Mouse (Mus musculus): ENCODE measurements around the gene Rnf207. TPM values are rescaled to one million over a fixed set of nuclear protein-coding genes. Genes with fewer than 3 reads are reported as not detected.
A peak's percentile ranks its signal among the peaks of the same experiment; 100 is the strongest.

Rnf207 gene
- 27.4 and 27.5 TPM in 2 replicates for polyA plus RNA-seq (2014; fragmentation: Nextera tagmentation; extraction: Ambion mirVana)

- H3K27me3 ChIP-seq (ENCODE audit: control insufficient read depth, insufficient read depth, low read length) = peaks cover 39% of the 10 kb centered on the region
- H3K9me3 ChIP-seq (replicated peaks; ENCODE audit: control insufficient read depth, low read length) = no peaks in the 10 kb centered on the region
- no peaks in the 10 kb centered on the region for H3K36me3 ChIP-seq (ENCODE audit: control insufficient read depth, insufficient read depth, low read length)
- peak within 1 kb of the TSS; percentile 70 for H3K9ac ChIP-seq (ENCODE audit: low read depth, low read length)
- WGBS (ENCODE audit: insufficient replicate concordance) = 3% methylated on average over 26 of the region's 26 CpGs
- H3K4me2 ChIP-seq = peak within 1 kb of the TSS; percentile 77
- no peak for ATAC-seq (replicated peaks; ENCODE audit: insufficient number of reproducible peaks, low FRiP score, low TSS enrichment)
- H3K4me1 ChIP-seq (ENCODE audit: control insufficient read depth, insufficient read depth, low read length) = peaks cover 27% of the 10 kb centered on the region
- H3K4me3 ChIP-seq (ENCODE audit: low read depth, low read length) = peak within 1 kb of the TSS; percentile 46
- peak within 1 kb of the TSS; percentile 93 for H3K27ac ChIP-seq (ENCODE audit: low read depth, low read length)
Observed at GRCm38 (mm10) chr4:152318517-152319234, at the start of gene Rnf207. Gene Rnf207 (minus strand): TSS chr4:152318993.

DNA sequence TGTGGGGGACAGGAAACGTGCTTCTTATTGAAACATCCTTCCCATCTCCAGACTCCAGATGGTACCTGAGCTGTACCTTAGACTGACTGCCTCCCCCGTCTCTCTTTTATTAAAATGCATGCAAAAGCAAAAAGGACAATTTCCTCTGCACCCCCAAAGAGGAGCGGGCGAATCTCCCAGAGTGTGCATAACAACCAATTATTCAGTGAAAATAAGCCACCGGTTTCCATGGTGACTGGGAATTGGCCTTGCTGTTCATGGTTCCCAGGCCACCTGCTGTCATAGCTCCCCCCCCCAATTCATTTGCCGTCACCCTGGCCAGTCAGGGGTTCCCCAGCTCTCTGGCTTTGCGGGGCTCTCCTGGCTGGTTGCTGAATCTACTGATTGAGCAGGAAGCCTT is 46.4 kb upstream of the Rnf207 start:
- no peaks in the 10 kb centered on the region for H3K9me3 ChIP-seq (replicated peaks; ENCODE audit: control insufficient read depth, low read length)
- no peaks in the 10 kb centered on the region for H3K36me3 ChIP-seq (ENCODE audit: control insufficient read depth, insufficient read depth, low read length)
- H3K27ac ChIP-seq (ENCODE audit: low read depth, low read length) = no peak overlapping the region
- no peak overlapping the region for H3K4me3 ChIP-seq (ENCODE audit: low read depth, low read length)
- no peak overlapping the region for H3K4me2 ChIP-seq
- no peak for ATAC-seq (replicated peaks; ENCODE audit: insufficient number of reproducible peaks, low FRiP score, low TSS enrichment)
- 61% methylated on average over 7 of the region's 7 CpGs for WGBS (ENCODE audit: insufficient replicate concordance)
- H3K4me1 ChIP-seq (ENCODE audit: control insufficient read depth, insufficient read depth, low read length) = no peaks in the 10 kb centered on the region
- no peak overlapping the region for H3K9ac ChIP-seq (ENCODE audit: low read depth, low read length)
- peaks cover 22% of the 10 kb centered on the region for H3K27me3 ChIP-seq (ENCODE audit: control insufficient read depth, insufficient read depth, low read length)

- H3K27ac ChIP-seq (ENCODE audit: low read depth, low read length) = no peak overlapping the region
- H3K4me1 ChIP-seq (ENCODE audit: control insufficient read depth, insufficient read depth, low read length) = no peaks in the 10 kb centered on the region
- H3K36me3 ChIP-seq (ENCODE audit: control insufficient read depth, insufficient read depth, low read length) = no peaks in the 10 kb centered on the region
- no peak for ATAC-seq (replicated peaks; ENCODE audit: insufficient number of reproducible peaks, low FRiP score, low TSS enrichment)
- WGBS (ENCODE audit: insufficient replicate concordance) = 50% methylated on average over 9 of the region's 9 CpGs
- H3K9ac ChIP-seq (ENCODE audit: low read depth, low read length) = no peak overlapping the region
- H3K9me3 ChIP-seq (replicated peaks; ENCODE audit: control insufficient read depth, low read length) = no peaks in the 10 kb centered on the region
- no peak overlapping the region for H3K4me2 ChIP-seq
- no peak overlapping the region for H3K4me3 ChIP-seq (ENCODE audit: low read depth, low read length)
- H3K27me3 ChIP-seq (ENCODE audit: control insufficient read depth, insufficient read depth, low read length) = peaks cover 36% of the 10 kb centered on the region
Observed at GRCm38 (mm10) chr4:152362180-152362579, 43.4 kb upstream of the Rnf207 start.

DNA sequence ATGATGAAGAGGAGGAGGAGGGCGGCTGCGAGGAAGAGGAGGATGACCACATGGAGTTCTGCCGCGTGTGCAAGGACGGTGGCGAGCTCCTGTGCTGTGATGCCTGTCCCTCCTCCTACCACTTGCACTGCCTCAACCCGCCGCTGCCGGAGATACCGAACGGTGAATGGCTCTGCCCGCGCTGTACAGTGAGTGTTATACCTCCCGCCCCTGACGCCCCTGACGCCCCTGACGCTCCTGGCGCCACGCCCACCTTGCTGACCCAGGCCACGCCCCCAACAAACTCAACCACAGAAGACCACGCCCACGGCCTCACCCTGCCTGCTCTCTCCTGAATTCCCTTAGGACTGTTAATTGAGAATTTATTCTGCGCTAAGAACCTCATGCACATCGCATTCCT is 42.1 kb upstream of the Rnf207 start:
- peak overlapping the region; percentile 53 for H3K4me2 ChIP-seq
- peak overlapping the region; percentile 15; the same call in 1 of the 2 replicates for H3K4me3 ChIP-seq (ENCODE audit: low read depth, low read length)
- ATAC-seq (replicated peaks; ENCODE audit: insufficient number of reproducible peaks, low FRiP score, low TSS enrichment) = no peak; the same call in 1 of the 2 replicates
- no peaks in the 10 kb centered on the region for H3K36me3 ChIP-seq (ENCODE audit: control insufficient read depth, insufficient read depth, low read length)
- no peaks in the 10 kb centered on the region for H3K4me1 ChIP-seq (ENCODE audit: control insufficient read depth, insufficient read depth, low read length)
- no peak overlapping the region for H3K9ac ChIP-seq (ENCODE audit: low read depth, low read length)
- WGBS (ENCODE audit: insufficient replicate concordance) = 2% methylated on average over 23 of the region's 24 CpGs
- H3K27ac ChIP-seq (ENCODE audit: low read depth, low read length) = no peak overlapping the region
- no peaks in the 10 kb centered on the region for H3K9me3 ChIP-seq (replicated peaks; ENCODE audit: control insufficient read depth, low read length)
- peaks cover 38% of the 10 kb centered on the region for H3K27me3 ChIP-seq (ENCODE audit: control insufficient read depth, insufficient read depth, low read length)

DNA sequence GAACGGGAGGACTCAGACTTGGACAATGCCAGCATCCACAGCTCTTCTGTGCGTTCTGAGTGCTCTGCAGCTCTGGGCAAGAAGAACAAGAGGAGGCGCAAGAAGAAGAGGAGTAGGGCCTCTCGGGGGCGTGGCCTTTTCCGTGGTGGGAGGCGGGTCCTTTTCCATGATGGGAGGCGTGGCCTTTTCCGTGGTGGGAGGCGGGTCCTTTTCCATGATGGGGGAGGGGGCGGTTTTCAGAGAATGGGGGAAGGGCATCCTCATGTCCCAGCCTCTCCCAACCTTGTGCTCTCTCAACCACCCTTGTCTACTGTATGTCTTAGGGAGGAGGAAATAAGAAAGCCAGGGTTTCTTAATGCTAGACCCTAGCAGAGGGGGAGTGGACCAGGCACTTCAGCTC is 40.9 kb upstream of the Rnf207 start:
- no peak overlapping the region for H3K27ac ChIP-seq (ENCODE audit: low read depth, low read length)
- no peak overlapping the region for H3K4me3 ChIP-seq (ENCODE audit: low read depth, low read length)
- no peak overlapping the region for H3K4me2 ChIP-seq
- H3K27me3 ChIP-seq (ENCODE audit: control insufficient read depth, insufficient read depth, low read length) = peaks cover 36% of the 10 kb centered on the region
- H3K4me1 ChIP-seq (ENCODE audit: control insufficient read depth, insufficient read depth, low read length) = no peaks in the 10 kb centered on the region
- 6% methylated on average over 10 of the region's 11 CpGs for WGBS (ENCODE audit: insufficient replicate concordance)
- H3K36me3 ChIP-seq (ENCODE audit: control insufficient read depth, insufficient read depth, low read length) = no peaks in the 10 kb centered on the region
- H3K9ac ChIP-seq (ENCODE audit: low read depth, low read length) = no peak overlapping the region
- no peaks in the 10 kb centered on the region for H3K9me3 ChIP-seq (replicated peaks; ENCODE audit: control insufficient read depth, low read length)
- no peak for ATAC-seq (replicated peaks; ENCODE audit: insufficient number of reproducible peaks, low FRiP score, low TSS enrichment)

DNA sequence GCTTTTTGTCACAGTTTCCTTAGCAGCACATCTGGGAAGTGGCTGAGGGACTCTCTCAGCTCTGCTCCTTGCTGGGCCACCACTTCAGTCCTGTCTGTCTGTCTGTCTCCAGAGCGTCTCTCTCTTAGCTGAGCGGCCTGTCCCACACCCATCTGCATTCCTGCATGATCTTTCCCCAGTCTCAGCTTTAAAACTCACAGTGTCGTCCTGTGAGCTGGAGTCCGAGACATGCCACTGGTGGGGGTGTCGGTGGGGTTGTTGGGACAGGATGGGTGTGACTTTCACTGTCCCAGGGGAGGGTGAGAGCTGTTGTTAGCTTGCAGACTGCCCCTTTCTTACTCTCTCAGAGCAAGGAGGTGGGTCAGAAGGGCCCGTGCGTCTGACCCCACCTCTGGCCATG is 36.9 kb upstream of the Rnf207 start:
- Histone ChIP-seq H3K4me2 (no peak overlapping the region), H3K4me3 (ENCODE audit: low read depth, low read length) (no peak overlapping the region), H3K4me1 (ENCODE audit: control insufficient read depth, insufficient read depth, low read length) (no peaks in the 10 kb centered on the region), H3K9ac (ENCODE audit: low read depth, low read length) (no peak overlapping the region), H3K9me3 (replicated peaks; ENCODE audit: control insufficient read depth, low read length) (no peaks in the 10 kb centered on the region), H3K27ac (ENCODE audit: low read depth, low read length) (no peak overlapping the region), H3K27me3 (ENCODE audit: control insufficient read depth, insufficient read depth, low read length) (peaks cover 48% of the 10 kb centered on the region), H3K36me3 (ENCODE audit: control insufficient read depth, insufficient read depth, low read length) (no peaks in the 10 kb centered on the region)
- WGBS (ENCODE audit: insufficient replicate concordance) = 65% methylated on average over 7 of the region's 7 CpGs
- ATAC-seq (replicated peaks; ENCODE audit: insufficient number of reproducible peaks, low FRiP score, low TSS enrichment) = no peak

- Histone ChIP-seq H3K4me3 (ENCODE audit: low read depth, low read length) (no peak overlapping the region), H3K4me2 (no peak overlapping the region), H3K9ac (ENCODE audit: low read depth, low read length) (no peak overlapping the region), H3K36me3 (ENCODE audit: control insufficient read depth, insufficient read depth, low read length) (no peaks in the 10 kb centered on the region), H3K4me1 (ENCODE audit: control insufficient read depth, insufficient read depth, low read length) (no peaks in the 10 kb centered on the region), H3K27me3 (ENCODE audit: control insufficient read depth, insufficient read depth, low read length) (peaks cover 50% of the 10 kb centered on the region), H3K9me3 (replicated peaks; ENCODE audit: control insufficient read depth, low read length) (no peaks in the 10 kb centered on the region), H3K27ac (ENCODE audit: low read depth, low read length) (no peak overlapping the region)
- WGBS (ENCODE audit: insufficient replicate concordance) = 74% methylated on average over 14 of the region's 14 CpGs
- no peak for ATAC-seq (replicated peaks; ENCODE audit: insufficient number of reproducible peaks, low FRiP score, low TSS enrichment)
Observed at GRCm38 (mm10) chr4:152353886-152354637, 35.3 kb upstream of the Rnf207 start.

DNA sequence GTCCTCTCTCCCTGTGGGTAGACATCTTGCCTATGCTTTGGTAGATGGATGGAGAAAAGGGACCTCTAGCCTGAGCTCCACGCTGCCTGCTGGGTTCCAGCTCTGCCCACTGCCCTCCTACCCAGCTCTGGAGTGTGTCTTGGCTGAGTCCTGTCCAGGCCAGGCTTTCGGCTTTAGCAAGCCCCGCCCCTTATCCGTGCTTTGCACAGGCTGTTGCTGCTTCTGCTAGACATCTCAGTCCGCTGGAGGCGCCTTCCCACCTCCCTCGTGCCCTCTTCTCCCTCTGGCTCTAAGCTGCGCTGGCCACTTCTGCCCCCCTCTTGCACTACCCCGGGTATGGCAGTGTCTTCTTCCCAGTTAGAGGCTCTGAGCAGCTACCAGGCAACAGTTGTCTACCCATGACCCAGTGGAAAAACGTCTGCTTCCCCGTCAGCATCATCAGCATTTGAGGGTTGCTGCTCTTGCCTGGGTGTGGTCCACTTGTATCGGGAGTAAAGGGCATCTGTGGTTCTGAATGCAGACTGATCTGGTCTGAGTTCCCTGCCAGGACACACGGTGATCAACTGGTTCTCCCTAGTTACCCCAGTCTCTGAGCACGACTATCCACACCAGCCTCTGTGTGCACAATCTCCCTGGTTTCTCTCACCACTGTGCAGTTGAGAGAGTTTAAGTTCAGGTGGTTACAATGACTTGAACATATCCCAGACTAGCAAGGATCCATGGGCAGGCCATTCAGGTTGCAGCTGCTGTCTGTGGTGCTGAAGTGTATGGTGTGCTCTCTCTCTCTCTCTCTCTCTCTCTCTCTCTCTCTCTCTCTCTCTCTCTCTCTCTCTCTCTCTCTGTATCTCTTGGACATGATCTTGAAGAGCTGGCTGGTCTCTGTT is 32.9 kb upstream of the Rnf207 start:
- no peak overlapping the region for H3K4me3 ChIP-seq (ENCODE audit: low read depth, low read length)

More for the DNA sequence above, 32.9 kb upstream of the Rnf207 start:
- Histone ChIP-seq H3K36me3 (ENCODE audit: control insufficient read depth, insufficient read depth, low read length) (no peaks in the 10 kb centered on the region), H3K4me2 (no peak overlapping the region), H3K4me1 (ENCODE audit: control insufficient read depth, insufficient read depth, low read length) (no peaks in the 10 kb centered on the region), H3K9me3 (replicated peaks; ENCODE audit: control insufficient read depth, low read length) (no peaks in the 10 kb centered on the region), H3K27ac (ENCODE audit: low read depth, low read length) (no peak overlapping the region), H3K9ac (ENCODE audit: low read depth, low read length) (no peak overlapping the region), H3K27me3 (ENCODE audit: control insufficient read depth, insufficient read depth, low read length) (peaks cover 53% of the 10 kb centered on the region)
- WGBS (ENCODE audit: insufficient replicate concordance) = 16% methylated on average over 14 of the region's 14 CpGs
- ATAC-seq (replicated peaks; ENCODE audit: insufficient number of reproducible peaks, low FRiP score, low TSS enrichment) = no peak

Measured in heart, embryonic 11.5 days (tissue).